Mouse (Mus musculus): ENCODE data around the gene Polr2j. TPM values are rescaled to one million over a fixed set of nuclear protein-coding genes. Genes with fewer than 3 reads are reported as not detected.

Gene Polr2j
- 121 and 126 TPM in 2 replicates for polyA plus RNA-seq (2012; rRNA removed)

DNA sequence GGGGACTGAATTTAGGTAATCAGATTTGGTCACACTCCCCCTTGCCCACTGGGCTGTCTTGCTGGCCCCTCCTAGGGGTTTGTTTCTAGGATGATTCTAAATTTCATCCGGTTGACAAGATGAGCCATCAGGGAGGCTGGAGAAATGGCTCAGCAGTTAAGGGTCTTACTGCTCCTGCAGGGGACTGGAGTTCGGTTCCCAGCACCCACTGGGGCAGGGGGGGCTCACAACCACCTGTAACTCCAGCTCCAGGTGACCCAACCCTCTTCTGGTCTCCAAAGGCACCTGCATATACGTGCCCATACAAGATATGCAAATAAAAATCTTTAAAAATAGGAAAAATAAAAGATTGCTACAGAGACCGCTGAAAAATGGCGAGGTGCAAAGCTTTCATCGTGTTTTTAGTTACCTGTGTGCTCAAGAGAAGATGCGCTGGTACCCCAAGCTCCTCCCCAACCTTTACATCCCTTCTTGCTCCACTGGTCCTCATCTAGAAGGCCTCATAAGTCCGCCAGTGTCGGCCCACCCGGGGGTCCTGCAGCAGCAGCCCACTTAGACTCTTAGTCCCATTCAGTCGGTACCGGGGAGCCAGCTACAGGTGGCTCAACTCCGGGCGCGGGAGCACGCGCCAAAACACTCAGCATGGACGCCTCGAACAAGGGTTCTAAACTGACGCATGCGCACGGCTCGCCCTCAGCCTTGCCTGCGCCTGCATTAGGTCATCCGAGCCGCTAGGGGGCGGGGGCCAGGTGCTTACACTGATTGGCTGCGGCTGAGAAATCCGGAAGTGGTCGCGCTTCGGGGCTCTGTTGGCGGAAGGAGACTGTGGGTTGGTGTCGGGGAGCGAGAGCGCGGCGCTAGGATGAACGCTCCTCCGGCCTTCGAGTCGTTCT lies at the start of gene Polr2j:
Polr2j (plus strand) TSS at position 741 of the 893 bp plus-strand sequence.
- TF ChIP-seq POLR2A (IDR thresholded peaks at IDR 0.05; ENCODE audit: extremely low read depth, insufficient read depth, low read length) (peak; percentile 89), CTCF (IDR thresholded peaks at IDR 0.05; ENCODE audit: extremely low read depth, insufficient read depth, low read length) (peak; percentile 78)
- Histone ChIP-seq H3K4me3 (ENCODE audit: insufficient read depth, low read length) (peak within 1 kb of the TSS; percentile 61), H3K4me1 (ENCODE audit: control insufficient read depth, insufficient read depth, low read length) (no peaks in the 10 kb centered on the region; the same call in 1 of the 2 replicates), H3K27ac (ENCODE audit: insufficient read depth, low read length) (no peak within 1 kb of the TSS)

DNA sequence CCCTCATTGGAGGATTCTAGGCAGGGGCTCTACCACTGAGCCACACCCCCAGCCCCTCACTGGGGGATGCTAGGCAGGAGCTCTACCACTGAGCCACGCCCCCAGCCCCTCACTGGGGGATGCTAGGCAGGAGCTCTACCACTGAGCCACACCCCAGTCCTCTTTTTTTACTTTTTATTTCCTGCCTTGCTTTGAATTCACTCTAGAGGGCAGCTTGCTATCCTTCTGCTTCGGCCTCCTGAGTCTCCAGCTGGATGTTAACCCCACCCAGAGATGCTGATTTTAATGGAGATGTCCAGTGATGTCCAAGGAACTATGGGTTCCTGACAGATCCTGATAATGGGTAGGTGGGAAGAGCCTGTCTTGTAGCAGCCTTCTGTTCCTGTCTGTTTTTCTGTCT lies 47.0 kb upstream of the Polr2j start:
- Histone ChIP-seq H3K27ac (ENCODE audit: insufficient read depth, low read length) (no peak overlapping the region), H3K4me3 (ENCODE audit: insufficient read depth, low read length) (no peak overlapping the region), H3K4me1 (ENCODE audit: control insufficient read depth, insufficient read depth, low read length) (no peaks in the 10 kb centered on the region)
- TF ChIP-seq POLR2A (IDR thresholded peaks at IDR 0.05; ENCODE audit: extremely low read depth, insufficient read depth, low read length) (no peak), CTCF (IDR thresholded peaks at IDR 0.05; ENCODE audit: extremely low read depth, insufficient read depth, low read length) (no peak)

DNA sequence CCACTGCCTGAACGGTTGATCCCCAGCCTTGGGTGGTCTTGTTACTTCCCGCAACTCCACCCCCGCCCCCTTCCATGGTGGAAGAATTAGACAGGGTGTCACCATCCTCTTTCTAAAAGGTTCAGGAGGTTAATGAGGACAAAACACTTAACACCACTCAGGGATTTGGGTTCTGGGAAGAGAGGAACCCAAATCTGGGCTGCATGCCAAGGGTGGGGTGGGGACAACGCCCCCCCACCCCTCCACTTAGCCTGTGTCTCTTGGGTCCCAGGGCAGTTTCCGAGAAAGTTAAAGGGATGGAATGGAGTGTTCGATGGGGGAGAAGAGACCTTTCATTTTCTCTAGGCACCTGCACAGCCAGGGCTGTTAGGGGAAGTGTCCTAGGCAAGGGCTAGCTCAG lies 43.4 kb upstream of the Polr2j start:
- no peak overlapping the region for H3K4me3 ChIP-seq (ENCODE audit: insufficient read depth, low read length)
- H3K4me1 ChIP-seq (ENCODE audit: control insufficient read depth, insufficient read depth, low read length) = no peaks in the 10 kb centered on the region
- no peak for TF ChIP-seq POLR2A (IDR thresholded peaks at IDR 0.05; ENCODE audit: extremely low read depth, insufficient read depth, low read length)
- no peak for TF ChIP-seq CTCF (IDR thresholded peaks at IDR 0.05; ENCODE audit: extremely low read depth, insufficient read depth, low read length)

DNA sequence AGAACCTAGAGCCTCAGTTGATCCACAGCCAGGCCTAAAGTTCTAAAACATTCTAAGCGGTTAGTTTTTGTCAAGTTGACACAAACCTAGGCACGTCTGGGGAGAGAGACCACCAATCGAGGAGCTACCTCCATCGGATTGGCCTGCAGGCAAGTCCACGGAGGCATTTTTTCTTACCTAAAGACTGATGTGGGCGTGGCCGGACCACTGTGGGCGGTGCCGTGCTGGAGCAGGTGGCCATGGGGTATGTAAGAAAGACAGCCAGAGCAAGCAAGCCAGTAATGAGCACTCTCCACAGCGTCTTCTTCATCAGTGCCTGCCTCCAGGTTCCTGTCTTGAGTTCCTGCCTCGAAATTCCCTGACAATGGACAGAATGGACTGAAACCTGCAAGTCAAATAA lies 42.9 kb upstream of the Polr2j start:
- no peaks in the 10 kb centered on the region for H3K4me1 ChIP-seq (ENCODE audit: control insufficient read depth, insufficient read depth, low read length)
- no peak overlapping the region for H3K27ac ChIP-seq (ENCODE audit: insufficient read depth, low read length)
- H3K4me3 ChIP-seq (ENCODE audit: insufficient read depth, low read length) = no peak overlapping the region
- TF ChIP-seq CTCF (IDR thresholded peaks at IDR 0.05; ENCODE audit: extremely low read depth, insufficient read depth, low read length) (no peak), POLR2A (IDR thresholded peaks at IDR 0.05; ENCODE audit: extremely low read depth, insufficient read depth, low read length) (no peak)

More for the DNA sequence above, 43.4 kb upstream of the Polr2j start:
- H3K27ac ChIP-seq (ENCODE audit: insufficient read depth, low read length) = no peak overlapping the region

DNA sequence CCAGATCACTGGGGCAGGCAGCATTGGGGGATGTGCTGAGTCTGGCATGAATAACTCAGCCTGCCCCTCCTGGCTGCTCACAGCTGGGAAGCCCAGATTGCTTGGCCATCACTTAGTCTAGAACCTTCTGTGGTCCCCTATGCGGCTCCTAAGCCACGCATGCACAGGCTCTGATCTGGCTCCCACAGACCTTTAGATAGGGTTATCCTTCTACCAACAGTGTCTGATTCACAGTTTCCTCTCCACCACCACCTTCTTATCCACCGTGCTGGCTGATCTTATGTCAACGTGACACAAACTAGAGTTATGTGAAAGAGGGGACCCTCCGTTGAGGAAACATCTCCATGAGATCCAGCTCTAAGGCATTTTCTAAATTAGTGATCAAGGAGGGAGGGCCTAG lies 41.4 kb upstream of the Polr2j start:
- TF ChIP-seq POLR2A (IDR thresholded peaks at IDR 0.05; ENCODE audit: extremely low read depth, insufficient read depth, low read length) (no peak), CTCF (IDR thresholded peaks at IDR 0.05; ENCODE audit: extremely low read depth, insufficient read depth, low read length) (no peak)
- Histone ChIP-seq H3K4me3 (ENCODE audit: insufficient read depth, low read length) (no peak overlapping the region), H3K27ac (ENCODE audit: insufficient read depth, low read length) (no peak overlapping the region), H3K4me1 (ENCODE audit: control insufficient read depth, insufficient read depth, low read length) (no peaks in the 10 kb centered on the region)

DNA sequence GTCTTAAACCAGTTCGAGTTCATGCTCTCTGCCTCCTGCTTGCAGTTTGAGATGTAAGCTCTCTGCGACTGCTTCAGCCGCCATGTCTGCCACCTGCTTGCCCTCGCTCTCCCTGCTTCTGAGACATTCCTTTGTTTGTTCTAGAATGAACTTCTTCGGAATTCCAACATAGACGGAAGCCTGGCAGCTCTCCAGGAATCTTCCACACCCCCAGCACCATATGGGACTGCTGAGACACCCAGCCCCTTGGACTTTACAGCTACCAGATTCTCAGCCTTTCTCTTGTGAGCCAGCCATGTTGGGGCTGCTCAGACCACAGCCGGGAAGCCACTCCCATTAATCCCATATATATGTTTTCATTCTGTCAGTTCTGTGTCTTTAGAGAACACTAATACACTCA lies 40.1 kb upstream of the Polr2j start:
- Histone ChIP-seq H3K4me1 (ENCODE audit: control insufficient read depth, insufficient read depth, low read length) (no peaks in the 10 kb centered on the region), H3K4me3 (ENCODE audit: insufficient read depth, low read length) (no peak overlapping the region), H3K27ac (ENCODE audit: insufficient read depth, low read length) (no peak overlapping the region)
- TF ChIP-seq CTCF (IDR thresholded peaks at IDR 0.05; ENCODE audit: extremely low read depth, insufficient read depth, low read length) (no peak), POLR2A (IDR thresholded peaks at IDR 0.05; ENCODE audit: extremely low read depth, insufficient read depth, low read length) (no peak)

DNA sequence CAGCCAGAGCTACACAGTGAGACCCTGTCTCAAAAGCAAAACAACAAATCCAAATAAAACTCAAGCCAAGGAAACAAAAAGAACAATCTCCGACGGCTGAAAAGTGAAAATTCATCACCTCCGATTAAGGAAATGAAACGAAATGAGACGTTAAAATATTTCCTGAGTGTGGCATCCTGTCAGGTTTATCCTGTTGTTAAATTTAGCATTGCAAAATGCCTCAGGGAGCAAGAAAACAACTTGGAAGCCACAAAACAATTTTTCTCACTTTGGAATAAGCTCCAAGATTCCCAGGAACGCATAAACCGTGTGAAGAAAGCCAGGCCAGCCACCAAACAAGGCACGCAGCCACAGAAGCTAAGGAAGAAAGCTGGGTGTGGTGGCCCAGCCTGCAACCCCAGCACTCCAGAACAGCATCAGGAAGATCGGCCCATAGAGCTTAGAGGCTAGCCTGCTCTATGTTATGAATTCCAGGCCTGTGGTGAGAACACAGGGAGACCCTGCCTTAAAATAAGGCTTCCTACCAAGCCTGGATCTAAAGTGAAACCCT lies 39.4 kb upstream of the Polr2j start:
- Histone ChIP-seq H3K4me1 (ENCODE audit: control insufficient read depth, insufficient read depth, low read length) (no peaks in the 10 kb centered on the region), H3K4me3 (ENCODE audit: insufficient read depth, low read length) (no peak overlapping the region), H3K27ac (ENCODE audit: insufficient read depth, low read length) (no peak overlapping the region)
- TF ChIP-seq CTCF (IDR thresholded peaks at IDR 0.05; ENCODE audit: extremely low read depth, insufficient read depth, low read length) (no peak), POLR2A (IDR thresholded peaks at IDR 0.05; ENCODE audit: extremely low read depth, insufficient read depth, low read length) (no peak)

DNA sequence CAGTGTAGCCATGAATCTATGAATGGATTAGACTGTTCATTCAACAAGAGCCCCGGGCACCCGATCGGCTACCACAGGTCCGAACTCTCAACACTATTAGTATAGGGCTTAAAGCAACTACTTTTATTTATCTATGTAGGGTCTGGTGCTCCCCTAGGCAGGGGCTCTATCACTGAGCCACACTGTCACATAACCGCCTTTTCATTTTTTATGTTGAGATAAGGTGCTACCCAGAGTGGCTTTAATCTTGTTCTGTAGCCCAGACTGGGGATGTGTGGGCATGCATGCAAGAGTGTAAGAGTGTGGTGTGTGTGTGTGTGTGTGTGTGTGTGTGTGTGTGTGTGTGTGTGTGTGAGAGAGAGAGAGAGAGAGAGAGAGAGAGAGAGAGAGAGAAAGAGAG lies 38.3 kb upstream of the Polr2j start:
- TF ChIP-seq CTCF (IDR thresholded peaks at IDR 0.05; ENCODE audit: extremely low read depth, insufficient read depth, low read length) (no peak), POLR2A (IDR thresholded peaks at IDR 0.05; ENCODE audit: extremely low read depth, insufficient read depth, low read length) (no peak)
- Histone ChIP-seq H3K27ac (ENCODE audit: insufficient read depth, low read length) (no peak overlapping the region), H3K4me1 (ENCODE audit: control insufficient read depth, insufficient read depth, low read length) (no peaks in the 10 kb centered on the region), H3K4me3 (ENCODE audit: insufficient read depth, low read length) (no peak overlapping the region)

DNA sequence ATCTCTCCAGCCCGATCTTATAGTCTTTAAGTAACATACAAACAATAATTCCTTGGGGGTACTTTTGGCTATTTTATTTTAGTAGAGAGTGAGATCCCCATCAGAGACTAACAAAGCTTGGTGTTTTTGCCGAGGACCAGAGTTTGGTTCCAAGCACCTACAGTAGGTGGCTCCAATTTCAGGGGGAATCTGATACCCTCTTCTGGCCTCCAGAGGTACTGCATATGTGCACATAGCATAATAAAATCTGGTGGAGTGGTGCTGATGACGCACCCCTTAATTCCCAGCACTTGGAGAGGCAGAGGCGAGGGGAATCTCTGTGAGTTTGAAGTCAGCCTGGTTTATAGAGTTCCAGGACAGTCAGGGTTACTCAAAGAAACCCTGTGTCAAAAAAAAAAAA lies 34.1 kb upstream of the Polr2j start:
- H3K27ac ChIP-seq (ENCODE audit: insufficient read depth, low read length) = no peak overlapping the region
- TF ChIP-seq POLR2A (IDR thresholded peaks at IDR 0.05; ENCODE audit: extremely low read depth, insufficient read depth, low read length) (no peak), CTCF (IDR thresholded peaks at IDR 0.05; ENCODE audit: extremely low read depth, insufficient read depth, low read length) (no peak)
- H3K4me3 ChIP-seq (ENCODE audit: insufficient read depth, low read length) = no peak overlapping the region
- H3K4me1 ChIP-seq (ENCODE audit: control insufficient read depth, insufficient read depth, low read length) = peaks cover 2% of the 10 kb centered on the region; the same call in 1 of the 2 replicates

DNA sequence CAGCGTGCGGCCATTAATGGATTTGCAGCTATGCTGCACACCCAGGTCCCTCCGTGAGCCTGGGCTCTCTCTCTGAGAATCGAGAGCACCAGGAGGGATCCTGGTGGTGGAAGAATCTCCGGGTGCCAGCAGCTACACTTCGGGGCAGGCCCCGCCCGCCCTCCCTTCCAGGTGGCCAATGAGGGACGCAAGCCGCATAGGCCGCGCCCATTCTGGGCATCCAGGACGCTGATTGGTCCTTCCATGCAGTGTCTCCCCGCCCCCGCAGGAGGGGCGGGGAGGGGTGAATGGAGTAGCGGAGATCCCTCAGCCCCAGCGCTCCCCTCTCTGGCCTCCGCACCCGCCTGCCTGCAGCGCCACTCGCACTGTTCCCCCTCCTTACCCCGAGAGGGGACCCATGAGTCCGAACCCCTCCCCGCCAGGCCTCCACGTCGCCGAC lies 32.7 kb upstream of the Polr2j start, which contains the start of gene Rasa4:
Rasa4 (plus strand) TSS at position 248 of the 439 bp plus-strand sequence.
- TF ChIP-seq POLR2A (IDR thresholded peaks at IDR 0.05; ENCODE audit: extremely low read depth, insufficient read depth, low read length) = no peak
- no peak for TF ChIP-seq CTCF (IDR thresholded peaks at IDR 0.05; ENCODE audit: extremely low read depth, insufficient read depth, low read length)
- Histone ChIP-seq H3K27ac (ENCODE audit: insufficient read depth, low read length) (no peak within 1 kb of the TSS), H3K4me1 (ENCODE audit: control insufficient read depth, insufficient read depth, low read length) (peaks cover 2% of the 10 kb centered on the region; the same call in 1 of the 2 replicates), H3K4me3 (ENCODE audit: insufficient read depth, low read length) (peak within 1 kb of the TSS; percentile 57)
